ENCODE assay signal across 1 mouse cellular context in genomic region chr11:61104241-61104901, GRCm38 (mm10).
A peak's percentile ranks its signal among the peaks of the same experiment; 100 is the strongest.
TF ChIP-seq lines count a peak whose summit lies in the region.

No protein-coding gene starts in this region.

TF ChIP-seq in MEL, 35 proteins besides CTCF, POLR2A, EP300 and RAD21 (continued from another document):
- TF ChIP-seq GABPA (IDR thresholded peaks at IDR 0.05; ENCODE audit: low read depth, low read length), result no peak
- no peak for TF ChIP-seq NRF1 (IDR thresholded peaks at IDR 0.05; ENCODE audit: insufficient read depth, low read depth, low read length, poor library complexity, severe bottlenecking)
- TF ChIP-seq ZKSCAN1 (IDR thresholded peaks at IDR 0.05; ENCODE audit: low read depth, low read length), result no peak
- peak; percentile 48 for TF ChIP-seq CHD2 (IDR thresholded peaks at IDR 0.05; ENCODE audit: low read length)
- TF ChIP-seq CHD1 (IDR thresholded peaks at IDR 0.05; ENCODE audit: low read depth, low read length), result no peak
TF ChIP-seq in MEL: peak in this region for 17.
